Mouse (Mus musculus) cortical plate, adult 2 months (tissue): ENCODE data around the gene Smim4. TPM values are rescaled to one million over a fixed set of nuclear protein-coding genes. Genes with fewer than 3 reads are reported as not detected.

Experiments
- H3K27ac ChIP-seq: fragments of 200-500 bp; 2 replicates; pipeline ENCODE4 v1.5.1; 2012; ENCODE audit warnings: low read length, control low read depth, inconsistent platforms; ENCODE audit not compliant: insufficient read depth
- H3K4me1 ChIP-seq: fragments of 200-500 bp; 2 replicates; pipeline ENCODE4 v1.6.1; 2011; ENCODE audit warnings: low read length; ENCODE audit not compliant: control insufficient read depth, insufficient read depth
- H3K4me3 ChIP-seq: fragments of 200-500 bp; 2 replicates; pipeline ENCODE4 v1.5.1; 2011; ENCODE audit warnings: mild to moderate bottlenecking, low read length, control low read depth; ENCODE audit not compliant: insufficient read depth
- CTCF ChIP-seq: fragments of 200-500 bp; IDR thresholded peaks from 2 replicates; pipeline ENCODE4 v1.5.1; 2011; ENCODE audit warnings: mild to moderate bottlenecking, control low read depth, low read length; ENCODE audit not compliant: insufficient read depth; ENCODE audit errors: extremely low read depth
- POLR2A ChIP-seq: fragments of 200-500 bp; IDR thresholded peaks from 2 replicates; pipeline ENCODE4 v1.6.1; 2011; ENCODE audit warnings: mild to moderate bottlenecking, low read length, control low read depth; ENCODE audit not compliant: insufficient read depth; ENCODE audit errors: extremely low read depth
- polyA plus RNA-seq: library from polyadenylated mRNA; depleted of rRNA; stranded (reverse); fragments of >200 nt; gene quantifications from 2 replicates; pipeline ENCODE4 v1.2.3, GENCODE M21; 2012

Gene Smim4
- polyA plus RNA-seq, 1 experiment = 28.4 TPM

DNA sequence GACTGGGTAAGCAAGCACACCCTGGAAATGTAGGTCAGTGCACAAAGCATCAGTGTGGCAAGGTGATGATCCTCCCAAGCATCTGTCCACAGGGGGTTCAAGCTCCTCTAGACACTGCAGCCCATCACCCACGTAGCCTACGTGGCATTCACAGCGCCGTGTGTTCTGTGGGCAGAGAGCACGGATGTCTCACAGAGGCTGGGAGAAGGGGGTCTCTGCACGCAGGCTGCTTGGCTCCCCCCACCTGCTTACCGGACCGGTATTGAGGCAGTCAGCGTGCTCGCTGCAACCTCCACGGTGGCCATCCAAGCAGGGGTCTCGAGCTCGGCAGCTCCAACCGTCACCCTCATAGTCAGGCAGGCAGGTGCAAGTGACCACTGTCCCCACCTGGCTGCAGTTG, 12.3 kb upstream of the Smim4 start:
- H3K4me1 ChIP-seq = no peaks in the 10 kb centered on the region
- TF ChIP-seq POLR2A = no peak
- no peak for TF ChIP-seq CTCF
- no peak overlapping the region for H3K27ac ChIP-seq
- no peak overlapping the region for H3K4me3 ChIP-seq

DNA sequence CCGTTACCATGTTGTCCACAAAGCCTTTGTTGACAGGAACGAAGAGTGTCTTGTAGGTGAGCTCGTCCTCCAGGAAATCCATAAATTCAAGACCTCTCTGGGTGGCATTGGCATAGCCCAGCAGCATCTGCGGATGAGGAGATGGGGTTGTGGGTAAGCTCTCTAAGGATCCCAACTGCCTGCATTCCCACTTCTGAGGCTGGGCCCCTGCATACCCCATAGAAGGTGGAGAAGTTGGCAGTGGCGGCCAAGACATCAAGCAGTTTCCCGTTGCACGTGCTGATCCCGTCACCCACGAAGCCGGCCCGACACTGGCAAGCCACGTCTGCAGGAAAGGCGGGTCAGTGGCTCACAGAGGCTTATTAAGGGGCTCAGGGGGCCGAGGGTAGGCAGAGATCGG, 11.4 kb upstream of the Smim4 start:
- Histone ChIP-seq H3K4me3 (no peak overlapping the region), H3K4me1 (no peaks in the 10 kb centered on the region), H3K27ac (no peak overlapping the region)
- no peak for TF ChIP-seq POLR2A
- TF ChIP-seq CTCF = no peak

DNA sequence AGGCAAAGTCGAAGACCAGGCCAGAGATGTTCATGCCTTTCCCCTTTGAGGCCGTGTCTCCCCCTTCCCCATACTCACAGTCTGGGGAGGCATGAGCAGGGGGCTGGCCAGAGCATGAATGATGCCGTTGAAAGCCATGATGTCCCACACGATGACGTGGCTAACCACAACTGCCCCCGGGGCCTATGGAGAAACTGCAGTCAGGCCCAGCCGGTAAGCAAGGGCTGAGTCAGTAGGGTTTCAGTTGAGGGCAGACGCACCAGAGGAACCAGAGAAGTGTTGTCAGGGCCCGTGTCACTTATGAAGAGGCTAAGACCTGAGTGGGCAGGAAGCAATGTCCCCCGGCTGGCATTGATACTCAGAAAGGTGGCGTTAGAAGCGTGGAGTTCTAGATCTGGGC, 10.9 kb upstream of the Smim4 start:
- H3K4me1 ChIP-seq = no peaks in the 10 kb centered on the region
- TF ChIP-seq POLR2A = no peak
- no peak overlapping the region for H3K4me3 ChIP-seq
- no peak overlapping the region for H3K27ac ChIP-seq

DNA sequence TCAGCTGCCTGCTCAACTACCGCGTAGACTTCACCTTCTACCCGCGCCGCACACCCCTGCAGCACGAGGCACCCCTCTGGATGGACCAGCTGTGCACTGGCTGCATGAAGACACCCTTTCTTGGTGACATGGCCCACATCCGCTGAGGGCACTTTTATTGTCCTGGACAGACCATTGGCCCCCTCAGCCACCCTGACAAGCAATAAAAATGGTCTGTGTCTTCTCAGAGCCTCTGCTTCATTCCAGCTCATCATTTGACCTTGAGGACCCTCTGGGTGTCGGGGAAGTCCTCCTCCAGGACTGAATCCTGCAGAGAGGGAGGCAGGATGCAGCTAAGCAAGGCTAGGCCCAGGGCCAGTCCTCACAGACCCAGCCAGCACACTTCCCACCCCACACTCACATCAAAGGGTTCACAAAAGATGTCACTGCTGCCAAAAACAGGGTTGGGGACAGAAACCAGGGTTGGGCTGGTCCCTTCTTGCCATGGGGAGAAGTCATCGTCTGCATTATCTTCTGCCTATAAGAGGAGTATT, 10.2 kb upstream of the Smim4 start:
- Histone ChIP-seq H3K4me3 (no peak overlapping the region), H3K27ac (no peak overlapping the region), H3K4me1 (no peaks in the 10 kb centered on the region)
- TF ChIP-seq POLR2A = no peak
- no peak for TF ChIP-seq CTCF

DNA sequence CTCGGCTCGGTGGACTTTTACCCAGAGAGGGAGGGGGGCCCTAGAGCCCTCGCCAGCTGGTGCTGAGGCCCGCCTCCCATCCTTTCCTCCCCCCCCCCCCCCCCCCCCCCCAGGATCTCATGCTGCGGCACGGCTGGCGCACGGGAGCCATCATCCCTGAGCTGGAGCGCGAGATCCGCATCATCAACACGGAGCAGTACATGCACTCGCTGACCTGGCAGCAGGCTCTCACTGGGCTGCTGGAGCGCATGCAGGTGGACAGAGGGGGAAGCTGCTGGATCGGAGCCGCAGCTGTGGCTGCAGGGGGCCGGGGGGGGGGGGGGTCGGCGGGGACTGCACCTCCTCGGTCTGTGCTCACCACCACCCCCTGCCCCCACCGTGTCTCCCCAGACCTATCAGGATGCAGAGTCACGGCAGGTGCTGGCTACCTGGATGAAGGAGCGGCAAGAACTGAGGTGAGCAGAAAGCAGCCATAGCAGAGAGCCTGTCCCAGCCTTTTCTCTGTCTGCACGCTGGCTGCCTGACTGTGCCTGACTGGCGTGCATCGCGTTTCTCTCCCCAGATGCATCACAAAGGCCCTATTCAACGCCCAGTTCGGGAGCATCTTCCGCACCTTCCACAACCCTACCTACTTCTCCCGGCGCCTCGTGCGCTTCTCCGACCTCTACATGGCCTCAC, 9.6 kb upstream of the Smim4 start:
- H3K4me1 ChIP-seq = no peaks in the 10 kb centered on the region
- TF ChIP-seq CTCF (no peak), POLR2A (no peak)
- H3K4me3 ChIP-seq = no peak overlapping the region
- H3K27ac ChIP-seq = no peak overlapping the region

DNA sequence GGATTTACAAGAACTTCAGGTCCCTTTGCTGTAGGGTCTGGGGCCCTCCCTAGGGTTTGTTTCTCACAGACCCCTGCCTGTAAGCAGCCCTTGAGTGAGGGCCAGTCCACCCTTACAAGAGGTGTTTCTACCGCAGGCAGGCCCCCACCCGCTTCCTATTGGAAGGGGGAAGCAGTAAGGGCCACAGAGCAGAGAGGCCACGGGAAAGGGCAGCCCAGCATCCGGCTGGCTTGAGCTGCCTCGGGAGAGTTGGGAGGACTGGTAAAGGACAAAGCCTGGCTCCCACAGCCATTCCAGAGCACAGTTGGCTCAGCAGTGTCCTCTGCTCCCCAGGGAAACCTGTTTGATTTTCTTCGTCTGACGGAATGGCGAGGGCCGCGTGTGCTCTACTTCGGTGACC, 9.0 kb upstream of the Smim4 start:
- Histone ChIP-seq H3K27ac (no peak overlapping the region), H3K4me3 (no peak overlapping the region), H3K4me1 (peaks cover 2% of the 10 kb centered on the region; the same call in 1 of the 2 replicates)
- TF ChIP-seq POLR2A (no peak), CTCF (no peak)

DNA sequence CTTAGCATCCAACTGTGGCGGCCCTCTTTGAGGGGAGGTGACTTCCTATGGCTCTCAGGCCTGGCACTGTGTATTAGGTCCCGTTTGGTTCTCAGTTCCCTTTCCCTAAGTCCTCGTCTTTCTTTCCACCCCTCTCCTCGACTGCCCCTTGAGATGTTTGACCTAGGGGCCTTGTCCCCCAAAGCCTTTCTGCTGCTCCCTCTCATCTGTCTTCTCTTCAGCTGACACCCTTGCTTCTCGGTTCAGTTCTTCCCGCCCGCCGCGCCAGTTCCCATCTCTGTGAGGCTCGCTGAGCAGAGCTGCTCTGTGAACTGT, 8.5 kb upstream of the Smim4 start:
- Histone ChIP-seq H3K4me1 (peaks cover 2% of the 10 kb centered on the region; the same call in 1 of the 2 replicates), H3K4me3 (no peak overlapping the region), H3K27ac (no peak overlapping the region)
- TF ChIP-seq CTCF (no peak), POLR2A (no peak)

DNA sequence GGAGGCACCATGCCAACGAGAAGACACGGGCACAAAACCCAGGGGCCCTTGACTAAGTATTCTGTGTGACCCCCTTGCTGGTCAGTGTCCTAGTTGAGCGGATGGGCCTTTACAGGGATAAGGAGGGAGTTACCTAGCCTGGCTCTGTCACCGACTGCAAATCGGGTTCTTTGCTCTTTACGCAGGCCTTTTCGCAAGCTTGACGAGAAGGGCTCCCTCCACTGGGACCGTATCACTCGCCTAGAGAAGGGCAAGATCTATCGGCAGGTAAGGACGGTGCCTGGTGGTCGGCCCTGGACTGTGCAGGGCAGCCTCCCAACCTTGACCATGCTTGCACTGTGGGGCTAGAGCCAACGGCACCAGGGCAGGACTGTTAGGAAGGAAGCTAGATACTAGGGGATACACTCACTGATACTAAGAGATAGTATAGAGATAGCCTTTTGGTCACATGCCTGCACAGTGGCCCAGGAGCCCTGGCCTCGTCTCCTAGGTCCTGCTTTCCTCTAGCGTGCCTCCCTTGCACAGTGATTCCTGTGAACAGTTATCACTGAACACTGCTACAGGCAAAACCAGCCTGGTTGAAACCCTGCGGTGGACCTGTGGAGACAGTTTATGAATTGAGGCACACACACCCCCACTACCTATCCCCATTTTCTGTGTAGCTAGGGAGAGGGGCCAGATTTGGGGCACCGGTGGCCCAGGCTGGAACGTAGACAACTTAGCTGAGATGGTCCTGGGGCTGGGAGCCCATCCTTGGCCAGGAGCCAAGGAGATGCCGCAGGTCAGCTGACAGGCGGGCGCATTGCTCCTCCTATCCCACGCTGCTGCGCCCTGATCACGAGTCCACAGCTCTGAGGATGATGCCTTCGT, 7.9 kb upstream of the Smim4 start:
- no peak overlapping the region for H3K4me3 ChIP-seq
- no peak overlapping the region for H3K27ac ChIP-seq
- TF ChIP-seq POLR2A (no peak), CTCF (no peak)

DNA sequence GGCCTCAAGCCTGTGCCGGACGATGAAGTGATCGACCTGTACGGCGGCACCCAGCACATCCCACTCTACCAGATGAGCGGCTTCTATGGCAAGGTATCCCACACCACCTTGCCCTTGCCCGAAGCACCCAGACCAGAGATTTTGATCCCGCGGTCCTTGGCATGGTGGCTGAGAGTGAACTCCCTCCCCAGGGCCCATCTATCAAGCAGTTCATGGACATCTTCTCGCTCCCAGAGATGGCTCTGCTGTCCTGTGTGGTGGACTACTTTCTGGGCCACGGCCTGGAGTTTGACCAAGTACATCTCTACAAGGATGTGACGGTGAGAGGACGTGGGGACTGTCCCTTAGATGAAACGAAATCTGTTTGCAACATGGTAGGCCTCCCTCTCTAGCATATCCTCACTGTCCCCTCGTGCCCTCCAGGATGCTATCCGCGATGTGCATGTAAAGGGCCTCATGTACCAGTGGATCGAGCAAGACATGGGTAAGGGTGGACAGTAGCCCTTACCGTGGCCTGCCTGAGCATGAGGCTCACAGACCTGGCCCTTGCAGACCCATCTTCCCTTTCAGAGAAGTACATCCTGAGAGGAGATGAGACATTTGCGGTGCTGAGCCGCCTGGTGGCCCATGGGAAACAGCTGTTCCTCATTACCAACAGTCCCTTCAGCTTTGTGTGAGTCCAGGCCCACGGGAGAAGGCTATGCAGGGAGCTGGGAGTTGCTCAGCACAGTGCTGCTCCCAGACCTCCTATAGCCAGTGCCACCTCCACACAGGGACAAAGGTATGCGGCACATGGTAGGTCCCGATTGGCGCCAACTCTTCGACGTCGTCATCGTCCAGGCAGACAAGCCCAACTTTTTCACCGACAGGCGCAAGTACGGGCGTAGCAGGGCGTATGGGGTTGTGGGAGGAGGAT, 7.0 kb upstream of the Smim4 start:
- no peak overlapping the region for H3K4me3 ChIP-seq
- no peak overlapping the region for H3K27ac ChIP-seq
- peaks cover 2% of the 10 kb centered on the region; the same call in 1 of the 2 replicates for H3K4me1 ChIP-seq
- TF ChIP-seq POLR2A (no peak), CTCF (no peak)

More for the DNA sequence above, 7.9 kb upstream of the Smim4 start:
- H3K4me1 ChIP-seq = peaks cover 2% of the 10 kb centered on the region; the same call in 1 of the 2 replicates
